Mouse (Mus musculus) layer of hippocampus, postnatal 14 days (tissue): ENCODE measurements around the gene Trap1a. TPM values are rescaled to one million over a fixed set of nuclear protein-coding genes. Genes with fewer than 3 reads are reported as not detected.

ENCODE experiments used
- total RNA-seq, 2 experiments: library from RNA; stranded (reverse); gene quantifications; 2 replicates each; pipeline ENCODE4 v1.2.3; 2021

Trap1a gene
- total RNA-seq, 2 experiments from 2014 or later, result not detected

Other genes with a start within 250 kb of the Trap1a start
- gene Serpina7, start 248.4 kb upstream of the Trap1a start, total RNA-seq, result not detected
- gene 4930513O06Rik, start 247.4 kb upstream of the Trap1a start, total RNA-seq, result not detected
- not detected for gene 4933428M09Rik, start 154.5 kb upstream of the Trap1a start, total RNA-seq
- 1 to 10 TPM; 3.7 to 8.9 TPM for gene Mum1l1, start 123.6 kb upstream of the Trap1a start, total RNA-seq
- gene D330045A20Rik, start 146.7 kb downstream of the Trap1a start, total RNA-seq, result under 1 TPM; 0.30 to 0.36 TPM
- gene Rnf128, start 229.6 kb downstream of the Trap1a start, total RNA-seq, result 10 to 100 TPM; 21.7 to 25.3 TPM